Mouse (Mus musculus) urinary bladder, adult 18-20 months (tissue): ENCODE measurements around the gene 4931406P16Rik.
"Not testable (repeated sequence)": the region's sequence is repeated elsewhere in the genome, so short reads cannot be mapped to it uniquely, and the experiment has no call there.

Experiments
- DNase-seq, 2 experiments: peaks; one replicate each; pipeline ENCODE4 v3.0.0; 2022; ENCODE audit warnings: low spot score in 2 of 2, mixed read lengths in 2 of 2

4931406P16Rik gene

GRCm38 (mm10) chr7:34313443-34313875 lies at the start of gene 4931406P16Rik:
Gene 4931406P16Rik (minus strand): TSS chr7:34313551.
- peak; percentile 78 to 86 for DNase-seq

GRCm38 (mm10) chr7:34355629-34356028 lies 42.3 kb upstream of the 4931406P16Rik start:
- no peak for DNase-seq

GRCm38 (mm10) chr7:34351997-34352396 lies 38.6 kb upstream of the 4931406P16Rik start:
- no peak for DNase-seq

GRCm38 (mm10) chr7:34350166-34350565 lies 36.8 kb upstream of the 4931406P16Rik start:
- DNase-seq = no peak

- DNase-seq = no peak
Observed at GRCm38 (mm10) chr7:34348011-34348410, 34.7 kb upstream of the 4931406P16Rik start.

GRCm38 (mm10) chr7:34347041-34347440 lies 33.7 kb upstream of the 4931406P16Rik start:
- no peak for DNase-seq

GRCm38 (mm10) chr7:34346505-34346904 lies 33.2 kb upstream of the 4931406P16Rik start:
- DNase-seq = no peak

- peak in 1 of 2 experiments; percentile 21 for DNase-seq
Observed at GRCm38 (mm10) chr7:34342040-34342793, 28.9 kb upstream of the 4931406P16Rik start.

- no peak for DNase-seq
Observed at GRCm38 (mm10) chr7:34340841-34341240, 27.5 kb upstream of the 4931406P16Rik start.

- no peak for DNase-seq
Observed at GRCm38 (mm10) chr7:34339164-34339489, 25.8 kb upstream of the 4931406P16Rik start.

GRCm38 (mm10) chr7:34338445-34339163 lies 25.3 kb upstream of the 4931406P16Rik start:
- no peak for DNase-seq

GRCm38 (mm10) chr7:34337268-34337667 lies 23.9 kb upstream of the 4931406P16Rik start:
- no peak for DNase-seq

- not testable (repeated sequence) for DNase-seq
Observed at GRCm38 (mm10) chr7:34336545-34336944, 23.2 kb upstream of the 4931406P16Rik start.

- DNase-seq = peak in 1 of 2 experiments; percentile 68
Observed at GRCm38 (mm10) chr7:34327493-34327892, 14.1 kb upstream of the 4931406P16Rik start.

- DNase-seq = no peak
Observed at GRCm38 (mm10) chr7:34324857-34325256, 11.5 kb upstream of the 4931406P16Rik start.

- DNase-seq = no peak
Observed at GRCm38 (mm10) chr7:34324005-34324404, 10.7 kb upstream of the 4931406P16Rik start.

GRCm38 (mm10) chr7:34323351-34323750 lies 10.0 kb upstream of the 4931406P16Rik start:
- no peak for DNase-seq

- DNase-seq = no peak
Observed at GRCm38 (mm10) chr7:34321958-34322357, 8.6 kb upstream of the 4931406P16Rik start.

GRCm38 (mm10) chr7:34321119-34321518 lies 7.8 kb upstream of the 4931406P16Rik start:
- no peak for DNase-seq

GRCm38 (mm10) chr7:34319957-34320356 lies 6.6 kb upstream of the 4931406P16Rik start:
- no peak for DNase-seq

- DNase-seq = no peak
Observed at GRCm38 (mm10) chr7:34319123-34319522, 5.8 kb upstream of the 4931406P16Rik start.

GRCm38 (mm10) chr7:34317901-34318476 lies 4.6 kb upstream of the 4931406P16Rik start:
- DNase-seq = no peak
